Mouse (Mus musculus) intestine, embryonic 14.5 days (tissue): Measurements from ENCODE around the gene Ripor2. TPM values are rescaled to one million over a fixed set of nuclear protein-coding genes. Genes with fewer than 3 reads are reported as not detected.

ENCODE experiments used
- ATAC-seq: fragments of 200-750 bp; cut with Nextera tagmentation; replicated peaks from 2 replicates; pipeline ENCODE4 v1.8.0; 2017; ENCODE audit warnings: low read depth, moderate number of reproducible peaks, moderate TSS enrichment, moderate library complexity; ENCODE audit not compliant: low FRiP score, low TSS enrichment
- DNase-seq: peaks from one replicate; pipeline ENCODE4 v3.0.0-alpha.2; 2018; ENCODE audit warnings: low spot score
- H3K27ac ChIP-seq: fragments of 300-500 bp; sonication (generic); 2 replicates; pipeline ENCODE4 v1.5.1; 2014; ENCODE audit warnings: low read depth, mild to moderate bottlenecking, control low read depth
- H3K27me3 ChIP-seq: fragments of 300-500 bp; sonication (generic); replicated peaks from 2 replicates; pipeline ENCODE4 v1.6.1; 2014; ENCODE audit warnings: low read length, control low read depth; ENCODE audit not compliant: control insufficient read depth, insufficient read depth
- H3K36me3 ChIP-seq: fragments of 300-500 bp; sonication (generic); 2 replicates; pipeline ENCODE4 v1.6.1; 2014; ENCODE audit warnings: low read length, control low read depth; ENCODE audit not compliant: control insufficient read depth, insufficient read depth
- H3K4me1 ChIP-seq: fragments of 300-500 bp; sonication (generic); replicated peaks from 2 replicates; pipeline ENCODE4 v1.6.1; 2014; ENCODE audit warnings: low read length, control low read depth, mixed read lengths; ENCODE audit not compliant: control insufficient read depth, insufficient read depth
- H3K4me2 ChIP-seq: fragments of 300-500 bp; sonication (generic); 2 replicates; pipeline ENCODE4 v1.6.1; 2014; ENCODE audit warnings: low read length
- H3K4me3 ChIP-seq: fragments of 300-500 bp; sonication (generic); 2 replicates; pipeline ENCODE4 v1.5.1; 2014; ENCODE audit warnings: low read depth, low read length, control low read depth, mixed read lengths
- H3K9ac ChIP-seq: fragments of 300-500 bp; sonication (generic); 2 replicates; pipeline ENCODE4 v1.6.1; 2014; ENCODE audit warnings: mild to moderate bottlenecking, low read length
- H3K9me3 ChIP-seq: fragments of 300-500 bp; sonication (generic); 2 replicates; pipeline ENCODE4 v1.6.1; 2016; ENCODE audit warnings: low read length, control low read depth; ENCODE audit not compliant: control insufficient read depth
- WGBS: fragments of 180-500 bp; shearing (Covaris S2); extraction: QIAGEN DNeasy Blood & Tissue Kit; methylation state at CpG from one replicate; pipeline ENCODE4 v1.1.7; 2014; 5-methylcytosine and 5-hydroxymethylcytosine counted together
- polyA plus RNA-seq: library from polyadenylated mRNA; unstranded; fragments of >200 nt; fragmentation: Nextera tagmentation; extraction: Ambion mirVana; gene quantifications from 2 replicates; pipeline ENCODE4 v1.2.1, GENCODE M21; 2014

The Ripor2 gene
- polyA plus RNA-seq, 1 experiment from 2014 or later, result 1.7 TPM

DNA sequence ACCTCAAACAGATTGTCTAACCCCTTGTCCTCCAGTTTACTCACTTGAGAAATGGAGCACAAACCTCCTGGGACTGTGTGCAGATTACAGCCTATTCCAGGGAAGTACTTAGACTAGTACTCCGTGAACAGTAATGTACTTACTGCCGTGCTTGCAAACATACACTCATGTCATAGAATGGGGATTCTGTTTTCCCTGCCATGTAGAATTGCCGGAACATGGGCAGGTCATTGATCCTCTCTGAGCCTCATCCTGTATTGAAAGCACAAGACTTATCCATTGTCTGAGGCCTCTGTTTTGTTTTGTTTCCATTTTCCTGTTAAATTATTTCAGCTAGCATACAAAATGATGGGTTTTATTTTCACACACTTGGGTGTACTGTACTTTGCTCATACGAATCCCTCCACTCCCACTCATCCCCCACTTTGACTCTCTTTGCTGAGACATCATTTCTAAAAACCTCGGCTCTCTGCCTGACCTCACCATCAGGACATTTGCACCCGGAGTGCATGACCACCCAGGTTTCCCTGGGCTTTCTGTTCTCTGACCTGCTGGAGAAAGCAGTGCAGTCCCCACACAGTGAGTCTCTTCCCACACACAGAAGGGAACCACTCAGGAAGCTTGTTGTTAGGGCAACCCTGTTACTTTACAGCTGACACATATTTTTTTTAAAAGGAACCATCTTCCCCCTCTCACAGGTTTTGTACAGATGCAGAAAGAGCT is 35.2 kb downstream of the Ripor2 start:
- DNase-seq, result no peak
- Histone ChIP-seq H3K27me3 (no peaks in the 10 kb centered on the region), H3K36me3 (no peaks in the 10 kb centered on the region), H3K4me3 (no peak overlapping the region), H3K9ac (no peak overlapping the region), H3K27ac (peak overlapping the region; percentile 64), H3K9me3 (no peaks in the 10 kb centered on the region), H3K4me1 (peaks cover 23% of the 10 kb centered on the region; the same call in 1 of the 2 replicates), H3K4me2 (no peak overlapping the region)
- WGBS, result 50% methylated on average over 6 of the region's 6 CpGs
- ATAC-seq, result no peak

DNA sequence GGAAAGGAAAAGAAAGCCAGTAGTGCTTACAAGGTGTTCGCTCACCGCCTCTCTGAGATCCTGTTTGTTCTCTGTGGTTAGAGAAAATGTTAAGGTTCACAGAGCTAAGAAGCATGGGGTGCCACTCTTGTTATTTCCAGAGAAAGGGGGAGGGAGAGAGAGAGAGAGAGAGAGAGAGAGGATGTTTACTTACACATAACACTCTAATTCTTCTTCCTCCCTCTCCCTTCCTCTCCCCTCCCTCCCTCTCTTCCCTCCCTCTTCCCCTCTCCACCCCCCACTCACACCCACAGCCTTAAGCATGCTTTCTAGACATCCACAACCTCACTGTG is 35.8 kb downstream of the Ripor2 start:
- Histone ChIP-seq H3K9ac (no peak overlapping the region), H3K36me3 (no peaks in the 10 kb centered on the region), H3K4me1 (peaks cover 23% of the 10 kb centered on the region; the same call in 1 of the 2 replicates), H3K4me3 (no peak overlapping the region), H3K27ac (peak overlapping the region; percentile 64), H3K9me3 (no peaks in the 10 kb centered on the region), H3K27me3 (no peaks in the 10 kb centered on the region), H3K4me2 (no peak overlapping the region)
- WGBS, result 63% methylated on average over 2 of the region's 2 CpGs
- no peak for DNase-seq
- ATAC-seq, result no peak

DNA sequence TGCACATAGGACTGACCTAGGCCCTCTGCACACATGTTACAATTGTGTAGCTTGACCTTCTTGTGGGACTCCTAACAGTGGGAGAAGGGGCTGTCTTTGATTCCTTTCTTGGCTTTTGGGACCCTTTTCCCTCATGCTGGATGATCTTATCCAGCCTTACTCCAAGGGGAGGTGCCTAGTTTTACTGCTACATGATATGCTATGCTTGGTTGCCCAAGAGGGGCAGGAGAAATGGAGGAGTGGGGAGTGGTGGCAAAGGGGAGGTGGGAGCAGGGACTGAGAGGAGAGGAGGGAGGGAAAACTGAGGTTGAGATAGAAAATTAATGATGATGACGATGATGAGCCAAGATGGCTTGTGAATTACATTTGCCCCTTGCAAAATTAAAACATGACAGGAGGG is 37.7 kb downstream of the Ripor2 start:
- Histone ChIP-seq H3K27me3 (no peaks in the 10 kb centered on the region), H3K27ac (peak overlapping the region; percentile 70), H3K36me3 (no peaks in the 10 kb centered on the region), H3K4me2 (no peak overlapping the region), H3K4me1 (peaks cover 23% of the 10 kb centered on the region; the same call in 1 of the 2 replicates), H3K9me3 (no peaks in the 10 kb centered on the region), H3K4me3 (no peak overlapping the region), H3K9ac (no peak overlapping the region)
- no peak for ATAC-seq
- WGBS, result 79% methylated on average over 1 of the region's 1 CpGs
- no peak for DNase-seq

DNA sequence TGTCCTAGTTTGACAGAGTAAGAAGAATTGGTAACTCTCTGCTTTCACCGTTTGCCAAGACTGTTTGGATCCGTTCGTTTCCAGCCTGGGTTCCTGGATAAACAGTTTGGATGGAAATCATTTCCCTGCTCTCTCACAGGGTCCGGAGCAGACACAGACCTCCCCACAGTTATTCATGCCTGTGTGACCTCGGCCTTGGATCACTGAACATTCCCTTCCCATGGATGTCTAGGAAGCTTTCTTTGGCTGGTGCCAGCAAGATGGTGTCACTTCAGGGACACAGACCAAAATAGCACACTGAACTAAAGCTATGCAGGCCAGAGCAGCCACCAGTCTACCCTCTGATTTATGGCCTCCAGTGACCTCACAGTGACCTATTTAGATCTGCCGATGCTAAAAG is 38.5 kb downstream of the Ripor2 start:
- Histone ChIP-seq H3K4me2 (no peak overlapping the region), H3K27me3 (no peaks in the 10 kb centered on the region), H3K4me1 (peaks cover 23% of the 10 kb centered on the region; the same call in 1 of the 2 replicates), H3K9ac (no peak overlapping the region), H3K4me3 (no peak overlapping the region), H3K36me3 (no peaks in the 10 kb centered on the region), H3K27ac (peak overlapping the region; percentile 70), H3K9me3 (no peaks in the 10 kb centered on the region)
- peak; percentile 50 for ATAC-seq
- DNase-seq, result no peak
- 7% methylated on average over 6 of the region's 6 CpGs for WGBS

DNA sequence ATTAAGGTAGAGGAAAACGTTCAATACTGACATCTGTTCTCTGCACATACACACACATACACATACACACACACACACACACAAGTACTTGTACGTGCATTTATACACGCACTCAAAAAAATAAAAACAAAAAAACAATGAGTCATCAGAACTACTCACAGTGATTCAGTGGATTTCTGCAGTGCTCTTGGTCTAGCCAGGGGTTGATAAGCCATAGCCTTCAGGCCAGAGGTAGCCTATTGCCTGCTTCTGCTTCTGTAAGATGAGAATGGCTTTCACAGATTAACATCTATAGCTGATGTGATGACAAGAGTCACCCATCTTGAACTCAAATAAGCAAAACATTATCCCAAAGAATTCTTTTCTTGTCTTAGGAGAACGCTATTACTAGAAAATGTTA is 41.6 kb downstream of the Ripor2 start:
- Histone ChIP-seq H3K27ac (no peak overlapping the region), H3K9ac (no peak overlapping the region), H3K36me3 (no peaks in the 10 kb centered on the region), H3K4me2 (no peak overlapping the region), H3K4me1 (peaks cover 13% of the 10 kb centered on the region; the same call in 1 of the 2 replicates), H3K9me3 (no peaks in the 10 kb centered on the region), H3K27me3 (no peaks in the 10 kb centered on the region), H3K4me3 (no peak overlapping the region)
- WGBS, result 86% methylated on average over 4 of the region's 4 CpGs
- no peak for DNase-seq
- ATAC-seq, result no peak

DNA sequence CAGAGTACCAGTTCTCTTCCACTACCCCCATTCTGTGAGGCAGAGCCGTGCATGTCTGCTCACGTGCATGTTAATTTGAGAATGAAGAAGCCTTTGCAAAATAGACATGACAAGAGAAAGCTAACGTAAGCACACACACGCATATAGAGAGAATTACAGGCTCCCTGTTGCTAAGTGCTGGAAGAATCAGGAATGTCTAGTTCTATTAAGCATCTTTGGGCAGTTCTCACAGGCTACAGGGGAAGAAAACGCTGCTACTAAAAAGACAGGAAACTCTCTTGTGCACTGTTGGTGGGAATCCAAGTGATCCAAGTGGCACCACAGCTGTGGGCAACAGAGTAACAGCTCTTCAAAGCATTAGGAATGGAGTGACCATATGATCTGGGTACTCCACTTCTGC is 43.1 kb downstream of the Ripor2 start:
- no peak for DNase-seq
- Histone ChIP-seq H3K27me3 (no peaks in the 10 kb centered on the region), H3K4me2 (no peak overlapping the region), H3K4me3 (no peak overlapping the region), H3K9me3 (no peaks in the 10 kb centered on the region), H3K9ac (no peak overlapping the region), H3K36me3 (no peaks in the 10 kb centered on the region), H3K27ac (no peak overlapping the region), H3K4me1 (peaks cover 7% of the 10 kb centered on the region; the same call in 1 of the 2 replicates)
- ATAC-seq, result no peak
- 76% methylated on average over 5 of the region's 5 CpGs for WGBS

DNA sequence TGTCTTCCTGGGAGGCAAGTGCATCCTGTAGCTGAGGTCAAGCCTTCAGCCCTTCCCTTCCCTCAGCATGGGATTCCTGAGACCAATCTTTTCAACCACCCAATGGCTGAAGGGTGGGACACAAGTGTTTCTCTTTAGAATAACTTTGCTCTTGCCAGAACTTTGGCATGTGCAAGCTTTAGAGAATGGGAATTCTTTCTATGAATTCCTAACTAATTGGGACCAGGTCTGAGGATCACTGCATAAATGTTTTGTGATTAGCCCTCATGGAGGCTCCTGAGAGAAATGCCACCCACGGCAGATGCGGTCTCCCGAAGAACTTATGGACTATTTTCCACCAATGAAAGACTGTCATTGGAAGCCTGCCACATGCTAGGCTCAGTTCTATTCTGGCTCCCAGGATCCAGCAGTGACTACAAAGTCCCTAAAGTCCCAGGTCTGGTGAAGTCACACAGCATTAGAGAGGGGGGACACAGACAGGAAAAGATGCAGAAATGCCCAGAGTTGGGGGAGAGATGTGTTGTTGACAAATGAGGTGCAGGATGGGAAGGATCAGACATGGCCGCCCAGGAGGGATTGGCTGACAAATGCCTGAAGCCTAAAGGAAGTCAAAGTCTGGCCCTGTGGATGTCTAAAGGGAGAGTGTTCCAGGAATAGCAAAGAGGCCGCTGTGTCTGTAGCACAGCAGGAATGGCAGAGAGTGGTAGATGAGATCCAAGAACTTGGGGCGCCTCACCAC is 44.9 kb downstream of the Ripor2 start:
- no peaks in the 10 kb centered on the region for H3K9me3 ChIP-seq
- H3K27me3 ChIP-seq, result no peaks in the 10 kb centered on the region
- H3K36me3 ChIP-seq, result no peaks in the 10 kb centered on the region
- ATAC-seq (no peak), DNase-seq (no peak)
- H3K4me3 ChIP-seq, result no peak overlapping the region
- H3K4me2 ChIP-seq, result no peak overlapping the region
- WGBS, result 88% methylated on average over 6 of the region's 6 CpGs
- H3K27ac ChIP-seq, result no peak overlapping the region
- H3K9ac ChIP-seq, result no peak overlapping the region
- H3K4me1 ChIP-seq, result no peaks in the 10 kb centered on the region

DNA sequence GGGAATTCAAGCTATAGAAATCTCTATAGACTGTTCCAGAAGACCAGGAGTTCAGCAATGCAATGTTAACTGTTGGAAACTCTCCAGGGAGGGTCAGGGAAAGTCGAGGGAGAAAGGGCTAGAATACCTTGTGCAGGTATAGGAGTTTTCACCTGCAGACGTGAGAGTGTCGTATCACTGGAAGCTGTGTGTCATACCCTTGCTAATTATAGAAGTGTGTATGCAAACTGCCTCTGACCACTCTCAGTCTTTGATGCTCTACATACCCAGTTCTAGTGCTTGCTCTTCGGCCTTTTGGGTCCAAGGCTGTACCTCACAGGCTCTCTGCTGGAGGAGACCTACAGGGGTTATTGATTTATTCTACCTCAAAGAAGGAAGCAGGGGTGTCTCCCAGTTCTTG is 46.2 kb downstream of the Ripor2 start:
- H3K36me3 ChIP-seq, result no peaks in the 10 kb centered on the region
- DNase-seq (no peak), ATAC-seq (no peak)
- H3K27me3 ChIP-seq, result no peaks in the 10 kb centered on the region
- H3K9ac ChIP-seq, result no peak overlapping the region
- H3K9me3 ChIP-seq, result no peaks in the 10 kb centered on the region
- no peak overlapping the region for H3K27ac ChIP-seq
- no peak overlapping the region for H3K4me2 ChIP-seq
- H3K4me3 ChIP-seq, result no peak overlapping the region
- 85% methylated on average over 4 of the region's 4 CpGs for WGBS
- no peaks in the 10 kb centered on the region for H3K4me1 ChIP-seq
